Mouse (Mus musculus) limb, embryonic 13.5 days (tissue): ENCODE results near the gene Adipor2. TPM values are rescaled to one million over a fixed set of nuclear protein-coding genes. Genes with fewer than 3 reads are reported as not detected.

Experiments
- ATAC-seq: fragments of 200-750 bp; cut with Nextera tagmentation; 2 replicates; pipeline ENCODE4 v1.8.0; 2017; ENCODE audit warnings: low read depth, moderate number of reproducible peaks, moderate TSS enrichment; ENCODE audit not compliant: low FRiP score
- H3K27ac ChIP-seq: fragments of 300-500 bp; sonication (generic); 2 replicates; pipeline ENCODE4 v1.5.1; 2015; ENCODE audit warnings: inconsistent platforms, mild to moderate bottlenecking, moderate library complexity
- H3K27me3 ChIP-seq: fragments of 300-500 bp; sonication (generic); 2 replicates; pipeline ENCODE4 v1.6.1; 2015; ENCODE audit warnings: mild to moderate bottlenecking, inconsistent platforms
- H3K36me3 ChIP-seq: fragments of 300-500 bp; sonication (generic); 2 replicates; pipeline ENCODE4 v1.6.1; 2015; ENCODE audit warnings: inconsistent platforms, mild to moderate bottlenecking, moderate library complexity
- H3K4me1 ChIP-seq: fragments of 300-500 bp; sonication (generic); 2 replicates; pipeline ENCODE4 v1.6.1; 2015; ENCODE audit warnings: inconsistent platforms
- H3K4me2 ChIP-seq: fragments of 300-500 bp; sonication (generic); replicated peaks from 2 replicates; pipeline ENCODE4 v1.6.1; 2015; ENCODE audit warnings: inconsistent platforms, mild to moderate bottlenecking, moderate library complexity
- H3K4me3 ChIP-seq: fragments of 300-500 bp; sonication (generic); 2 replicates; pipeline ENCODE4 v1.5.1; 2015; ENCODE audit warnings: moderate library complexity, mild to moderate bottlenecking, inconsistent platforms
- H3K9ac ChIP-seq: fragments of 300-500 bp; sonication (generic); 2 replicates; pipeline ENCODE4 v1.6.1; 2015; ENCODE audit warnings: mild to moderate bottlenecking, inconsistent platforms
- H3K9me3 ChIP-seq: fragments of 300-500 bp; sonication (generic); 2 replicates; pipeline ENCODE4 v1.6.1; 2016; ENCODE audit warnings: inconsistent platforms
- WGBS: fragments of 180-500 bp; shearing (Covaris S2); methylation state at CpG from one replicate; pipeline ENCODE4 v1.1.7; 2015; 5-methylcytosine and 5-hydroxymethylcytosine counted together
- polyA plus RNA-seq: library from polyadenylated mRNA; unstranded; fragments of >200 nt; fragmentation: Nextera tagmentation; extraction: Ambion mirVana; gene quantifications from 2 replicates; pipeline ENCODE4 v1.2.1, GENCODE M21; 2015

The Adipor2 gene
- polyA plus RNA-seq: 35.5 and 36.8 TPM in 2 replicates

DNA sequence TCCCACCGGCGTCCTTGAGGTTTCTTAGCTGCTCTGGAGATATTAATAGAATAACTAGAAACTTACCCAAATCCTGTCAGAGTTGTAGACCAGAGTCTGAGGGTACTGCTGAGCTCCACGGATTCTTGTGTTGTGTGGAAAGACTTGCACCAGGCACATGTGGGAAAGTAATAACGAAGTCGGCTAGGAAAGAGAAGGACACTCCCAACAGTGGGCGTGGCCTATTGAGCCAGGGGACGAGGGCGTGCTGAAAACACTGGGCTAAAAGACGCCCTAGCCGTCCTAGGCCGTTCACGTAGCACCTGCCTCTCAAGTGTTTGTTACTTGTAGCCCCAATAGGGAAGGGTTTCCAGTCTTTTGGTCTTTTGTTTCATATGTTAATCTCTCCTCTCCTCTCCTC is at the start of gene Adipor2:
Gene Adipor2, minus strand, starts transcription at position 351 of the 400 bp plus-strand sequence.
- WGBS: 4% methylated on average over 12 of the region's 12 CpGs
- peaks cover 2% of the 10 kb centered on the region for H3K4me1 ChIP-seq
- H3K4me3 ChIP-seq: 0 out of 2 replicates have a peak within 1 kb of the TSS, but pooled peaks have one; percentile 0
- H3K4me2 ChIP-seq: peak within 1 kb of the TSS; percentile 41
- no peak within 1 kb of the TSS for H3K9ac ChIP-seq
- H3K36me3 ChIP-seq: no peaks in the 10 kb centered on the region
- H3K27me3 ChIP-seq: no peaks in the 10 kb centered on the region
- H3K9me3 ChIP-seq: no peaks in the 10 kb centered on the region
- 0 out of 2 replicates have a peak, but pooled peaks have one; percentile 59 for ATAC-seq
- H3K27ac ChIP-seq: no peak within 1 kb of the TSS

DNA sequence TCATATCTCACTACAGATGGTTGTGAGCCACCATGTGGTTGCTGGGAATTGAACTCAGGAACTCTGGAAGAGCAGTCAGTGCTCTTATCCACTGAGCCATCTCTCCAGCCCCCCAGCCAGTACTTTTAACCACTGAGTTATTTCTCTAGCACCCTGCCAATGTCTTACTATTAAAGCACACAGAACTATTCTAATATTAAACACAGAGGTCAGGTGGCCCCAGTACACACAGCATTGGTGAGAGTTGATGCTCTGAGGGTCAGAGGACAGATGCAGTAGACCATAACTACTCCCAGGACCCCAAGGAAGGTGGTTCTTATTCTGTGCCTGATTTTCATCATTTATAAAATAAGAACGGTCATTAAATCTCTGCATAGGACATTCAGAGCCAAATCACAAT is 48.7 kb upstream of the Adipor2 start:
- 93% methylated on average over 1 of the region's 1 CpGs for WGBS
- no peaks in the 10 kb centered on the region for H3K36me3 ChIP-seq

DNA sequence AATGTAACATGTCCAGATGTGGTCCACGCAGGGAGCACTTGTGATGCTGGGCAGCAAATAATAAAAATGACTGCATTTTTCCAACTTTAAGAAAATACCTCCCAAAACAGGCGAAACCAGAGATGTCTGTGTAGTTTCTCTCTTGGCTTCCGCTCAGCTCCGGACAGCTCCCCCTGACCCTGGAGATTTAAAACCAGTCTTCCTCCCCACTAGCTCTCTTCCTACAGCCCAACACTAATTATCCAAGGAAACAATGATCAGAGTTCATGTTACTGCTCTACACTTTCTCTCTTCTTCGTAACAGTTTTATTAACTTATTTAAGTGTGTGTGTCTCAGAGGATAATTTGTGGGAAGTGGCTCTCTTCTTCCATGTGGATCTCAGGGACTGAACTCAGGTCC is 42.9 kb upstream of the Adipor2 start:
- no peak for ATAC-seq
- Histone ChIP-seq H3K9ac (no peak overlapping the region), H3K9me3 (no peaks in the 10 kb centered on the region), H3K27me3 (no peaks in the 10 kb centered on the region), H3K36me3 (no peaks in the 10 kb centered on the region), H3K4me1 (no peaks in the 10 kb centered on the region), H3K4me3 (no peak overlapping the region), H3K27ac (no peak overlapping the region), H3K4me2 (no peak overlapping the region)
- WGBS: 70% methylated on average over 5 of the region's 5 CpGs

More for the DNA sequence above, 48.7 kb upstream of the Adipor2 start:
- H3K9ac ChIP-seq: no peak overlapping the region
- no peaks in the 10 kb centered on the region for H3K27me3 ChIP-seq
- H3K4me3 ChIP-seq: no peak overlapping the region
- no peak for ATAC-seq
- H3K4me1 ChIP-seq: no peaks in the 10 kb centered on the region
- no peak overlapping the region for H3K27ac ChIP-seq
- no peak overlapping the region for H3K4me2 ChIP-seq
- no peaks in the 10 kb centered on the region for H3K9me3 ChIP-seq

DNA sequence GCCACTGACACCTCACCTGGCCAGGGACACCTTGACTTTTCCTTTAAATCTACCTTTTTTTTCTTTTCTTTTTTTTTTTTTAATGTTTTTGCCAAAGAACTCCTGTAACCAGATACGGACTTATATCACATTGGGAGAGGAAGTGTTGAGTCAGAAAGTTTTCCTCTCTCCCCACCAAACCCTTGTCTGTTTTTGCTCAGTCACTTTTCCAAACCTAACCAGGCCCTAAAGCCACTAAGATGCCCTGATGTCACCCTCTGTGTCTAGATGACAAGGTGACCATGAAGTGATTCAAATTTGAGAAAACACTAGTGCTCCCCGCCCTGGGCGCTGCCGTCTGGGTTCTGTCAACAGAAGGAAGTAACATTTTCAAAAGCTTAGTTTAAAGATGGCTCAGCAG is 41.5 kb upstream of the Adipor2 start:
- H3K4me2 ChIP-seq: no peak overlapping the region
- H3K4me1 ChIP-seq: no peaks in the 10 kb centered on the region
- no peak overlapping the region for H3K4me3 ChIP-seq
- ATAC-seq: no peak
- WGBS: 77% methylated on average over 4 of the region's 4 CpGs
- no peak overlapping the region for H3K27ac ChIP-seq
- no peaks in the 10 kb centered on the region for H3K27me3 ChIP-seq
- H3K36me3 ChIP-seq: no peaks in the 10 kb centered on the region
- no peak overlapping the region for H3K9ac ChIP-seq
- H3K9me3 ChIP-seq: no peaks in the 10 kb centered on the region

DNA sequence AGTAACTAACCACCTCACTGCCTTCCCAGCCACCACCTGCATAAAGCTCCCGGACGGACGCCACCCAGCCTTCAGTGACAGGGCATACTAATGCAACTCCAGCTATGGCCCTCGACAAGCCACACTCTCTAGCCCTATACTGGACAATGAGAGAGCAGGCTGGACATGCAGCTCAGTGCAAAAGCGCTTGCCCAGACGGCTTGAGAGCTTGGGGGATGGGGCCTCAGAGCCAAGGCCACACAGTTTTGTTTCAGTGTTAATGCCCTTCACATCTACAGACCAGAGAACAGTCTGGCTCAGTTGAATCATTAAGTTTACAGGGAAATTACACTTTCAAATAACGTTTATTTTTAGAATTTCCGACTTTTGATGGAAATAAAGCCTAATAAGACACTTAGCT is 40.7 kb upstream of the Adipor2 start:
- no peak overlapping the region for H3K27ac ChIP-seq
- no peak overlapping the region for H3K9ac ChIP-seq
- ATAC-seq: no peak
- H3K4me1 ChIP-seq: peaks cover under 1% of the 10 kb centered on the region; the same call in 1 of the 2 replicates
- H3K36me3 ChIP-seq: no peaks in the 10 kb centered on the region
- no peaks in the 10 kb centered on the region for H3K9me3 ChIP-seq
- no peak overlapping the region for H3K4me2 ChIP-seq
- 64% methylated on average over 8 of the region's 8 CpGs for whole genome bisulfite sequencing
- H3K27me3 ChIP-seq: no peaks in the 10 kb centered on the region
- H3K4me3 ChIP-seq: no peak overlapping the region

DNA sequence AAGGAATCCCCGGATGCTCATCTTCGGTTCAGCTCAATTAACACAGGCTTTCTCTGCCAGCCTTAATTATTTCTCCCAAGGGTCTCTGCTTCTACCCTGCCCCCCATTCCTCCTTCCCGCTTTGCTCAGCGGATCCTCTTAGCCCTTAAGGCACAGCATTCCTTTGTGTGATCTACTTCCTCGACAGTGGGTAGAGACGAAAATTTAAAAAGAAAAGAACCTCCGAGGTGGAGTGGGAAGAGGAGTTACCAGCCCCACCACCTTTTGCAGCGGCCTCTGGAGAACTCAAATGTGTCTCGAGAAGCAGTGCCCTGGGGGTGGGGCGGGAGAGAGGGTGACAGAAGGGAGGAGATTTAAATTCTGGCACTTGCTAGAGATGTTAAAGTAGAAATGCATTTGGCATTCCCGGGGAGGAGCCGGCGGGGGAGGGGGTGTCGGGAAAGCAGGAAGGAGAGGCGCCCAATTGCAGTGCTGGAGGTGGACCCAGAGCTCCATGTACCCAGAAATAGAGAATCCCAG is 34.5 kb upstream of the Adipor2 start:
- H3K27ac ChIP-seq: no peak overlapping the region; the same call in 1 of the 2 replicates
- H3K36me3 ChIP-seq: no peaks in the 10 kb centered on the region
- WGBS: under 1% methylated on average over 15 of the region's 15 CpGs
- H3K4me3 ChIP-seq: peak overlapping the region; percentile 42
- peaks cover 19% of the 10 kb centered on the region for H3K27me3 ChIP-seq
- peak; percentile 57; the same call in 1 of the 2 replicates for ATAC-seq
- H3K9ac ChIP-seq: peak overlapping the region; percentile 58
- H3K4me1 ChIP-seq: peaks cover 37% of the 10 kb centered on the region
- peak overlapping the region; percentile 72 for H3K4me2 ChIP-seq
- H3K9me3 ChIP-seq: no peaks in the 10 kb centered on the region

DNA sequence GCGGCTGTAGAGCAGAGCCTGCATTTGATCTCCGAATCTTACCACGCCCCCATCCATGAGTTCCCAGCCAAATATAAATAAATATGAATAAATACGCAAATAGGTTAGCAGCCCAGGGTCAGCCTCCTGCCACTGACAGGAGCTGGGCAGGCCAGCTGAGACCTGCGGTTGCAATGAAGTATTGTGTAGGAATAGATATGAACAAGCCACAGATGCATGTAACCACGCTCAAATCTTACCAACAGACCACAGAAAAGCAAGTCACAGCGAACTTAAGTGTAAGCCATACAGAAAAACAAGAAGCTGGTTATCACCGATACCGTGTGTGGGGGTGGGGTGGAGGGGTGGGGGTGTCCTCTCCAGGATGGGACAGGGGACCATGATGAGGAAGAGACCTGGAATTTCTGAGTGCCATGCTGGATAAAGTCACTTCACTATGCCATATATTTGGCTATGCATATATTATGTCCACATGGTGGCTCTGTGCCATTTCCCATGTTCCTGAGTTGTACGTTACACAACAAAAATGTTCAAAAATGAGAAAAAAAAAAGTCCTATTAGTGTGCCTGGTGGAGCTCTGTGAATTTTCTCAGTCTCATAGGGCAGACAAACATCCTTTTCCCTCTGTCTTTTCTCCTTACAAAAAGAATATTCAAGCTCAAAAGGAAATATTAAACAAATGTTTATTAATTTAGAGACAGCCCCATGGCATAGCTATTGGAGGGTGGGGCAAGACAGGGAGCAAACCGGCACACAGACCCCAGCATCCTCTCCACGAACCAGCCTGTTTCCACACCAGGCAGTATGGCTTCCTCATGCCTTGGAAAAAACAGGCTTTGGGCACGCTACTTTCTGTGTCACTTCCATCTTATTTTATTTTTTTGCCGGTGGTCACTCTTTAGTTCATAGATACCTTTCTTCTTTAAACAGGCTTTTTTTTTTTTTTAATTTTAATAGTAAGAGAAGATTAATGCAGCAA is 33.8 kb upstream of the Adipor2 start:
- no peaks in the 10 kb centered on the region for H3K9me3 ChIP-seq
- H3K27me3 ChIP-seq: peaks cover 19% of the 10 kb centered on the region
- H3K9ac ChIP-seq: peak overlapping the region; percentile 58; the same call in 1 of the 2 replicates
- peaks cover 37% of the 10 kb centered on the region for H3K4me1 ChIP-seq
- 33% methylated on average over 14 of the region's 14 CpGs for WGBS
- H3K36me3 ChIP-seq: no peaks in the 10 kb centered on the region
- peak overlapping the region; percentile 72 for H3K4me2 ChIP-seq
- ATAC-seq: no peak
- peak overlapping the region; percentile 42 for H3K4me3 ChIP-seq
- no peak overlapping the region for H3K27ac ChIP-seq

DNA sequence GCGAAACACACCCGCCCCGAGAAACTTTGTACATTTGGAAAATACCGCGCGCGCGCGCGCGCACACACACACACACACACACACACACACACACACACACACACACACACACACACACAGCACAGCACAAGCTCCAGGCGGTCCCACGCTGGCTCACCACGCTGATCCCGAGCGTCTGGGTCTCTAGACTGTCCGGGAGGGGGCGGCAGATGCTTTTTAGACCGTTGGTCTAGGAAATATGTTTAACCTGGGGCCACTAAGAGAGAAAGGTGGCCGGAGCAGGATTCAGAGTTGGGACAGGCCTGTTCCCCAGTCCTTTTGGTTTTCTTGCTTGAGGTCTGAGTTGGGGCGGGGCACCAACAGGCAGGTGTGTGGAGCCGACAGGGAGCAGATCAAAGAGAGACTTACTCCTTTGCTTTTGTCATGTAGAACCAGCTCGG is 31.6 kb upstream of the Adipor2 start:
- no peak overlapping the region for H3K27ac ChIP-seq
- H3K27me3 ChIP-seq: peaks cover 19% of the 10 kb centered on the region
- H3K4me2 ChIP-seq: peak overlapping the region; percentile 67
- peak; percentile 53 for ATAC-seq
- H3K4me3 ChIP-seq: peak overlapping the region; percentile 40
- 4% methylated on average over 14 of the region's 23 CpGs for WGBS
- no peaks in the 10 kb centered on the region for H3K9me3 ChIP-seq
- no peaks in the 10 kb centered on the region for H3K36me3 ChIP-seq
- H3K4me1 ChIP-seq: peaks cover 37% of the 10 kb centered on the region
- H3K9ac ChIP-seq: peak overlapping the region; percentile 55

DNA sequence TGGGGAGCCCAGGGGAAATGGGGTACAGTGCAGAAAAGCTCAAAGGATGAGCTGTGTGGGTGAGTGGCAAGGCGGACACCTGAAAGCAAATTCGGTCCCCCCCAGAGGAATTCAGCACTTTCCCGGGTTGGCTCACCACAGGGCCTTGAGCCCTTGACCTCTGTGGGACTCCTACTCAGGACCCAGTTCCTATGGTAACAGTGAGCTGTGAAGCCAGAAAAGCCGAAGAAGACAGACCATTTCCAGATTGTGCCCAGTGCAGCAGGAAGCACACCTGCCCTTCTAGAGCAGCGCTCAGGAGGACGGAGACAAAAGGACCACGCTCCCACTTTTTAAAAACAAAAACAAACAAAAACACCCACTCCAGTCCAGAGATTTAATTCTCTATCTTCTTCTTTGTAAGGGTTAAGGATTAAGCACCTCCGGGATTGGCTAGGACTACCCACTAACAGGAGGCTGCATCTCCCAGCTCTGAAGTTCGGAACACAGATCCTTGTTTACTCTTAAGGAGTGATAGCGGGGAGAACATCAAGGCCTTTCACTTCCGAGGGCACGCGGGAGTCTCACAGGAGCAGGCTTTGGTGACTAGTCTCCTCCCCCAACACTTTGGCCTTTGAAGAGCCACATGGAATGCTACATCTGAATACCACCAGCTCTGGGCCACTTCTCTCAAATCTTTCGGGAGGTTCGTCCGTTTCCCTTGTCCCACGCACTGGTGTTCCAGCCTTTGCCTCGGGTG is 31.0 kb upstream of the Adipor2 start:
- H3K9ac ChIP-seq: peak overlapping the region; percentile 55
- peaks cover 19% of the 10 kb centered on the region for H3K27me3 ChIP-seq
- ATAC-seq: peak; percentile 9; the same call in 1 of the 2 replicates
- peaks cover 39% of the 10 kb centered on the region for H3K4me1 ChIP-seq
- H3K27ac ChIP-seq: no peak overlapping the region
- WGBS: 11% methylated on average over 18 of the region's 18 CpGs
- no peaks in the 10 kb centered on the region for H3K36me3 ChIP-seq
- peak overlapping the region; percentile 40 for H3K4me3 ChIP-seq
- H3K9me3 ChIP-seq: no peaks in the 10 kb centered on the region
- H3K4me2 ChIP-seq: peak overlapping the region; percentile 67

DNA sequence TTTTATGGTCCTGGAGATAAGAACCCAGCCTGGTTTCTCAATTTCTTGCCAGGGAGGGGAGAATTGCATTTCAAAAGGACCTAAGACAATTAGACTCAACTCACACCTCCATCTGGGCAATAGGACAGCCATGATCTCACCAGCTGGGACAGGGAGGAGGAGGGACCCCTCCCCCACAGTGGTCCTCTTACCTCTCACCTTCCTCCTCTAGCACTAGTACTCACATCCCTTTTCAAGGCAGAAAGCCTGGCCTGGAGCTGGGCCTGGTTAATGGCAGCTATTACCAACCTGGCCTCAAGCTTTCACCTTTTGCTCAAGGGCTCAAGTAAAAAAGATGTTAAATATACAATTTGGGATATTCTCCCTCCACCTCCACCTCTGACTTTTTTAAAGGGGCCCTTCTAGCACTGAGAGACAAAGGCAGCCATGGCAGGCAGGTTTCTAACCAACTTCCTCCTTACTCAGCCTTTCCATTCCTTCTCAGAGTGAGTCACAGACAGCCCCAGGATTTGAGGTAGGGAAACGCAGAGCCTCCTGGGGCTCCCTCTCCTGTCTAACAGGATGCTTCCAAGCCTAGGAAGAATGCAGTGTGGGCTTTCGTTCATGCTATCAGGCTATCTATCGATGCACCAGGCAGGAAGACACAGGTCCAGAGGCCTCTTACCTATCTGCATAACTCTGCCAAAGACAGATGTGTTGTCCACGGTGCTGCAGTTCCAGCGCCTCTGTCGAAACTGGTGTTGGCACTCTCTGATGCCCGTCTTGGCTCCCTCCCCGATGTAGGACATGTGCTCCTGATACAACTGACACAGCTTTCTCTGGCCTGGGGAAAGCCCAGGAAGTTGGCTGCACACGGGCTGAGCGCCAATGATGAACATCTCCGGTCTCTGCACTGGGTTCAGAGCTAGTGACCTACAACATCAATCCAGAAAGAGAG is 28.4 kb upstream of the Adipor2 start:
- 59% methylated on average over 11 of the region's 11 CpGs for WGBS
- no peaks in the 10 kb centered on the region for H3K36me3 ChIP-seq
- H3K9me3 ChIP-seq: no peaks in the 10 kb centered on the region
- H3K4me1 ChIP-seq: peaks cover 26% of the 10 kb centered on the region
- no peak for ATAC-seq
- no peak overlapping the region for H3K27ac ChIP-seq
- H3K27me3 ChIP-seq: peaks cover 18% of the 10 kb centered on the region
- H3K4me3 ChIP-seq: no peak overlapping the region
- H3K9ac ChIP-seq: no peak overlapping the region
- H3K4me2 ChIP-seq: no peak overlapping the region
